Mouse (Mus musculus) right cerebral cortex, postnatal 25 days (tissue): ENCODE results near the gene Hoxc4.

Experiments
- DNase-seq: peaks from one replicate; pipeline ENCODE4 v3.0.0; 2022

Hoxc4 gene

GRCm38 (mm10) chr15:103042209-103042608 lies 23.5 kb downstream of the Hoxc4 start:
- no peak for DNase-seq

DNA sequence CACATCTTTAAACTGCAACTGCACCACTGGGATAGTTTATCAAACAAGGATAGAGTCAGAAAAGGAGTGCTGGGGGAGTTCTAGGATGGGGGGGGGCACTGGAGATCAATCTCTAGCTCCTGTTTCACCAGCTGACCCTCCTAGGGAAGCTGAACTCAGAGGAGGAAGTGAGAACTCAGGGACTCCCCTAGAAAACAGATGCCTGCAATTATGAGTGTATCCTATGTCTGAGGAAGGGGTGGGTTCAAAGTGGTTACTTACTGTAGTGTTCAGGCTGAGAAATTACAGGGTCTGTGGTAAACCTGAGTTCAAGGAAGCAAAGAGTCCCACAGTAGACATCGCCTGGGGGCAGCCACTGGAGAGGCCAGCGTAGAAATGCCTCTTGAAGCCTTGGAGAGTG lies 32.9 kb downstream of the Hoxc4 start:
- DNase-seq, result no peak

GRCm38 (mm10) chr15:103053210-103053609 lies 34.5 kb downstream of the Hoxc4 start:
- DNase-seq, result no peak

GRCm38 (mm10) chr15:103056396-103056795 lies 37.7 kb downstream of the Hoxc4 start:
- DNase-seq, result no peak

GRCm38 (mm10) chr15:103058715-103059114 lies 40.0 kb downstream of the Hoxc4 start:
- DNase-seq, result no peak

DNA sequence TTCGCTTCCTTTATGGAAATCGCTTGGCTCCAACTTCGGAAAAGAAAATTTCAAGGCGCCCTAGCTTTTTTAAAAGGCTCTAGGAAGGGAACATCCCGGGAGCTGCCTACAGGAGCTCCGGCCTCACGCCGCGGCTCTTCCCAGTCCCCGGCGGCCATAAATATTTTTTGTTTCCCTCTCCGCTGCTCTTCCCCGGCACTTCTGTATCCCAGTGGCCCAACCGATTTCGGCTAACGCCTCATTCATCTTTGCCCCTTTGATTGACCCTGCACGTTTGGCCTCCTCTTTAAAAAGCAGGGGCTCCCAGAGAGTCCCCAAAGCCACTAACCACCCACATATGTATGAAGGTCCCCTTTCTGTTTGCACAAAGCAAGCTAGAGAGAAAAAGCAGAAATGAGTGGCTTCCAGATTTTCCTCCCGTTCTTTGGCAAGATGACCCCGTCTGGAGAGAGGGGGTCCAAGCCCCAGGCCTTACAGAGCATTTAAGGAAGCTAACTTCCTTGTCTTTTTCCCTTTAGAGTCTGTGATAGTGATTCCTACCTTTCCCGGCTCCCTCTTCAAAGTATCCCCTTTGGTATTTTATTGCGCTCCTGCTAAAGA lies 40.8 kb downstream of the Hoxc4 start:
- no peak for DNase-seq

DNA sequence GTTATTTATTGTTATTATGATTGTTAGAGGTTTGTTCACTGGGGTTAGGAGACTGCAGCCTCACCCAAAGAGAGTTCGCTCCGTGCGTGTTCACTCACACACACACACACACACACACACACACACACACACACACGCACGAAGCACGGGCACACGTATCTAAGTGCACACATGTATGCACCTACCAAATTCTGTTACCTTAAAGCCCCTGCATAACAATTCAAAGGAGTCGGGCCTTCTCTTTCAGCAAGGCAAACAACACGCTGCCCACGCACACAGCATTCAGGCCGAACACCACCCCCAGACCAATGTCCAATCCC lies 41.2 kb downstream of the Hoxc4 start:
- DNase-seq, result no peak

DNA sequence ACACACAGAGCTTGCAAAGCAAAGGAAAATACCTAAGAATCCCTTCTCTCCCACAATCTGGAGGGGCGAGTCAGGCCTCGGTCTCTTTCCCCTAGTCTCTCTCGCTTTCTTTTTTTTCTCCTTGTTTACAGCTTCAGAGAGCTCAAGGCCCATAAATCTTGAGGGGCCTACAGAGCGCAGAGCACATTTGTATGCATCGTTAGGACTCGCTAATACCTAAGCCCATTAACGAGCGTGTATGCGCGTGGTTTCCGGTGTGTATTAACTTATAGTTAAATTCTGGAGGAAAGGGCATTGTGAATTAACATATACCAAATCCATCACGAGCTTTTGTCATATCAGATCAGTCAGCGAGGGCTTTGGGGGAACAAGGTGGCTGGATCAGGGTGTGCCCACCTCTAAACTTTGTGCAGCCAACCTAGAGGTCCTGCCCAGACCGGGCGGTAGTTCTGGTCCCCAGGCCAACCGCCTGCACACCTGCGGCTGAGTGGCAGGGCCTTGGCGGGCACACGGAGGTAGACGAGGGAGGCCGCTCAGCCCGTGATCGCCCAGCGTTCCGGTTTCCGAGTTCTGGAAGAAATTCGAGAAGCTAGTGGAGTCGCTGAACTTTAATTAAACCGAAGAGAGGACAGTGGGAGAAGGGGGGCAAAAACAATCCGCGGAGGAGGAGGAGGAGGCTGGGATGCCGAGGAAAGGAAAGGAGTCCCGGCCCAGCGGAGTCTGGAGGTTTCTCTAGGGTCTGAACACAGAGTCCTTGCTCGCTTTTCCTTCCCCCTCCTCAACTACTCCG lies 41.8 kb downstream of the Hoxc4 start:
- peak; percentile 7 for DNase-seq

DNA sequence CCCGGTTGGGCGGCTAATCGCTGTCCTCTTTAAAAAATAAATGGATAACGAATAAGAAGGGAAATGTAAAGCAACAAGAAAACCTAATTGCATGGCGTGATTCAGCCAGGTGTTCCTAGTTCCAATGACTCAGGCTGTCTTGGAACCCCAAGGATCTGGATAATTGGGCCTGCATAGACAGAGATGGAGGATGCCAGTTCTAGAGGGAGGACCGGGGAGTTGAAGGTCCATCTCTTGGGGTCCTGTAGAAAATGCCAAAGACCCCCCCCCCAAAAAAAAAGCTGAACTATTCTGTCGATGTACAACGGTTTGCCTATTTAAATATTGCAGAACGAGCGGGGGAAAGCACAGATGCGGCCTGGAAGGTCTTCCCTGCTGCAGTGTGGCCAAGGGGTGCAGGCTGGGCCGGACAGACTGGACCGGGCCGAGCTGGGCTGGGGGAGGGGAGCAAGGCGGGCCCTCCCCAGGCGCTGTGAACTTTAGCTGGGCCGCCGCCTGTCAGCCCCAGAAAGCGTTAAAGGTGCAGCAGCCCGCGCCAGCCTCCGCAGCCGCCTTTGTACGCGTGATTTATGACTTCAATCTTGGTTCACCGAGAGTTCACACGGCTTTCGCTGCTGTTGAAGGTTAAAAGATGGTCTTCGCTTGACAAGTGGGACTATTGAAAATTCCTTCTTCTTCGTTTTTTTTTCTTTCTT lies 42.5 kb downstream of the Hoxc4 start:
- DNase-seq, result no peak

GRCm38 (mm10) chr15:103061988-103062387 lies 43.3 kb downstream of the Hoxc4 start:
- no peak for DNase-seq

- no peak for DNase-seq
Measured at GRCm38 (mm10) chr15:103065642-103066041, 46.9 kb downstream of the Hoxc4 start.

DNA sequence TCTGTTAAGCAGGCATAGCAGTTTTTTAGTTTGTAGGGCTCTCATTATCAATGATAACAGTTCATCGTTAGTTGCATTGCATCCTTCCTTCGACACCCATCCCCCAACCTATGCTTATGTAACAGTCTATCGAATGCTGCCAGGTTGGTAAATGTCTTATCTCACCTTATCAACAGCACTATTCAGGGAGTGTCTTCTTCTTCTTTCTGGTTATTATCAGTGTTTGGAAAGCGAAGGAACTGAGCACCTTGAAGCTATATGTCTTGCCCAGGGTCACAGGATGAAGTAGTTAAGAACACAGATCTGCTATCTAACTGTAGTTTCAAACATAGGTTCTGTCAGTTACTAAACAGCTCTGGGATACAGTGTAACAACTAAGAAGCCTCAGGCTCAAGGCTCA lies 49.0 kb downstream of the Hoxc4 start:
- no peak for DNase-seq

GRCm38 (mm10) chr15:103069173-103069572 lies 50.4 kb downstream of the Hoxc4 start:
- DNase-seq, result no peak

- no peak for DNase-seq
Measured at GRCm38 (mm10) chr15:103071266-103071665, 52.5 kb downstream of the Hoxc4 start.

DNA sequence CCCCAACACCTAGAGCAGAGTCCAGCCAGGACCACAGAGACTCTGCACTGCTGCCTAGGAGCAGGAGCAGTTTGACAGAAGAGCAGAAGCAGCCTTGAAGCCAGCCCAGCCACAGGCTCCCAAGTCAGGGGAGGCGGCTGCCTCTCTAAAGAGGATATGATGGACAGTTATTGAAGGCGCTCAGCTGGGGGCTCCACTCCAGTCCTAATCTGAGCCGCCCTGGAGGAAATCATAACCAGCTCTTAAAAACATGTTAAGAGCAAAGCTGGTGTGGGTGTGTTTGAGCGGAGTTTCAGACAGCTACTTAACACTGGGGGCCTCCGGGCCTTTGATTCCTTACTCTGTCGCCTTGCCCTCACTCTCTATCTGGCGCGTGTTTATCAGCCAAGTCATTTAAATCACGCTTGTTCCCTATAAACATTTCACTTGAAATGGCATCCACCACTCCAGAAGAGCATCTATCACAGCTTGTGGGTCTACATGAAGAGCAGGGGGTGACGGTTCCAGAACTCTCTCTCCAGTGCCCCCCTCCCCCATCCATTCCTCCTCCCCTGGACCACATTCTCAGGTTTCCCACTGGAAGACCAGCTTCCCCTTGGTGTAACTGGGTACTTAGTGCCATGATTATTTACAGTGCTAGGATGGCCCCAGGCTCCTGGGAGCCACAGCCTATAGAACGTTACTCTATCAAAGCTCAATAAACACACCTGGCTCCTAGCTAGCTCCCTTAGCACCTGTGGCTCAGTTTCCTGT lies 56.1 kb downstream of the Hoxc4 start:
- no peak for DNase-seq

GRCm38 (mm10) chr15:103077673-103078072 lies 58.9 kb downstream of the Hoxc4 start:
- no peak for DNase-seq

DNA sequence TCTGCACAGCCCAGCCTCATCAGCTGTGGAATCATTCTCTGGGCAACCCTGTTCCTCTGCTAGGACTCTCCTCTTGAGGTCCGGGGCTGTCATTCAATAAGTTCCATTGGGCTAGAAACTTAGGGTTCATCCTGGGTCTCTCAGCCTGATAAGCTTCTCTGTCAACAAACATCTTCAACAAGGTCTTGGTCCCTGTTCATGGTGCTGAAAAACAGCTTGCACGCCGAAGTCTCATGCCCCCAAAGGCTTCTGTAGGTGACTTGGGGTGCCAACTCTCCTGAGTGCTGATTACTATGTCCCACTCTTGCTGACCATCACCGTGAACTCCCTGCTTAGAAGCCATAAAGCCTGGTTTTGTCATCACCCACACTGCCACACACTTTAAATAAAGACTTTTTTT lies 63.9 kb downstream of the Hoxc4 start:
- no peak for DNase-seq

DNA sequence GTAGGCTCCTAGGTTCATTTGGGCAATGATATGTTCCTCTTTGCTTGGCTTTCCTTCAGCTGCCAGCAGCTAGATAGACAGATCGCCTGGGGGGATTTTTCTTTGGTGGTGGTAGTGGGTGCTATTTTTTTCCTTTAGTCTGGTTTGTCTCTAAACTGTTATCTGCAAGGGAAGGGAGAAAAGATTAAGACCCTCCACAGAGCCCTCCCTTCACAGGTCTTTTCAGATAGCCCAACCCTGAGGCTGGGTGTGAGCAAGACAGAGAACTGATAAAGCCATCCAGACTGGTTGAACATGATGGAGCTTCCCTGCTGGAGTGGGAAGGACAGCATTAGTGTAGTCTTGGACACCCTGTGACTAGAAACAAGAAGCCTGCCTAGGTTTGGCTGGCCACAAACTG lies 64.9 kb downstream of the Hoxc4 start:
- no peak for DNase-seq

GRCm38 (mm10) chr15:103084944-103085343 lies 66.2 kb downstream of the Hoxc4 start:
- no peak for DNase-seq

DNA sequence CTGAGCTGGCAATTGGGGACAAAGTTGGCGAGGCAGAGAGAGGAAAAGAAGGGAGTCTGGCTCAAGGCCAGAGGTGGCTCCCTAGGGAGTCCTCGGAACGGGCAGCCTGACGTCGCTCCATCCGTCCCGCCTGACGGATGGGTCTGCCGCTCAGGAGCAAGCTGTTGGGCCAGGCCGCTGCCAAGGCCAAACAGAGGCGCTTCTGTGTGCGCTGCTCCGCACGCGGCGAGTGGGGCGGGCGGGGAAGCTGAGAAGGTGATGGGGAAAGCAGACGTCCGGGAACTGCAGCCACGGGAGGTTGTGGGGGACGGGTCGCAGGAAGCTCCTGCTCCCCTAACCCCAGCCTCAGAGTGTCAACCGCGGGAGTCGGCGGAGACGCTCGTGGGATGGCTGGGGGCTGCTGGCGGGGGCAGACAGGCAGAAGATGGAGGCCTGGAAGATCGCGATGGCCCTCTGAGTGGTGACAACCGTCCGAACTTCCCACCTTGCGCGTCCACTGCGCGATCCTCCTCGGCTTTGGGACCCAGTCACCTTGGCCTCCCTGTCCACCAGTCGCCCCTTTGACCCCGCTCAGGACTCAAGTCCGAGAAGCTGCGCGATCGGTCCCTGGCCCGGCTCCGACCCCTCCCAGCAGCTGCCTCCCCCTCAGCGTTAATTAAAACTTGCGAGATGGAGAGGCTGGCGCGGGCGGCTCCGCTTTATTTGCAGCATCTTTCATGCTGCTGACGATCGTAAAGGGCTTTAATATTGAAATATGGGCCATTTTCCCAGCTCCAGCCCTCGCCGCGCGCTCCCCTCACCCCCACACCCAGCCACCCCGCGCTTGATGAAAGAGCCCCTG lies 67.3 kb downstream of the Hoxc4 start:
- DNase-seq, result peak; percentile 10
